Mouse (Mus musculus) ES-Bruce4 (cell line): Measurements from ENCODE around the gene Cep162.

Source experiments
- CTCF ChIP-seq: IDR thresholded peaks from one replicate; pipeline ENCODE4 v1.8.1; 2011; ENCODE audit warnings: low read depth, low read length
- POLR2A ChIP-seq: IDR thresholded peaks from one replicate; pipeline ENCODE4 v1.8.1; 2011; ENCODE audit warnings: low read length; ENCODE audit not compliant: insufficient read depth

DNA sequence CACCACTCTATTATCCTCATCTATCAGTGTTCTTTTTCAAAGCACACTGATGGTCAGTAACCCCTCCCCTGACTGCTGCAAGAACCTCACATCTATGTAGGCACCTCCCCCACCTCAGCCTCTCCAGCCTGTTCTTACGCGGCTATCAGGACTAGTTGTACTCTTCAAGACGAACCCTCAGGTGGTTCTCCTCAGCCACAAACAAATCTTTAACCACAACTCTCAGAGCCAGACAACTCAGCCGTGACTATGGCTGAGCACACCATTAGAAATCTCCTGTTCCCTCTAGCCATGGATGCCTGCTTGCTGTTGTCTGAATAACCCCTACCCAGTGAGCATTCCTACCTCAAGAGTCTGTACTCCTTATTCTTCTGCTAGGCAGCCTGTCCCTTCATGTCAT is 42.1 kb downstream of the Cep162 start:
- no peak for TF ChIP-seq POLR2A
- no peak for TF ChIP-seq CTCF
